Comparison of ENCODE assay signal across 8 mouse cellular contexts in the genomic region with DNA sequence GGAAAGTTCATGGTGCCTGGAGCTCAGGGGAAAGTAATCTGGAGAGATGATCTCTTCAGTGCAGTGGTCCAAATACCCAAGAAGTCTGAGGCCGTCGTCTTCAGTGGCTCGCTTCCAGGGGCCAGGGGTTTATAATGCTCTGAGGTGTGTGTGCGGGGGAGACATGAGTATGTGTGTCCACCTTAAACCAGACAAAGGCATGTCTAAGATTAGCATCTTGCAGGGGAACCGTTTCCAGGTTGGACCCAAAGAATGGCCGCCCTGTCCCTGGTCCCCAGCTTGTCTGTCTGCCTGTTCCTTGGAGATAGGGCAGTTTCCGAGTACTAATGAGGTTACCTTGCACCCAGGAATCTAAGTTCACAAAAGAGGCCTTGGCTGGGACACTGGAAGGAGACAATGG. TPM values are rescaled to one million over a fixed set of nuclear protein-coding genes. Genes with fewer than 3 reads are reported as not detected.
A peak's percentile ranks its signal among the peaks of the same experiment; 100 is the strongest.
DNase-seq lines count a peak whose midpoint lies in the region; ATAC-seq and TF ChIP-seq lines count a peak whose summit lies in the region.

A gene (minus strand): TSS at position 101 of the 400 bp plus-strand sequence.

- peak within 1 kb of the TSS; percentile 61 for H3K4me2 ChIP-seq in kidney, postnatal 0 days (ENCODE audit: low read length)
- H3K4me2 ChIP-seq in embryonic facial prominence, embryonic 12.5 days (replicated peaks), result peak within 1 kb of the TSS; percentile 65
- peak within 1 kb of the TSS; percentile 54 for H3K4me2 ChIP-seq in hindbrain, postnatal 0 days (ENCODE audit: low read depth, low read length)
- peak within 1 kb of the TSS; percentile 56 for H3K4me2 ChIP-seq in midbrain, embryonic 16.5 days (ENCODE audit: low read length)

- H3K9me3 ChIP-seq in kidney, postnatal 0 days (replicated peaks; ENCODE audit: low read length), result no peaks in the 10 kb centered on the region
- H3K9me3 ChIP-seq in embryonic facial prominence, embryonic 12.5 days, result no peaks in the 10 kb centered on the region
- H3K9me3 ChIP-seq in hindbrain, postnatal 0 days (ENCODE audit: low read length), result no peaks in the 10 kb centered on the region
- no peaks in the 10 kb centered on the region for H3K9me3 ChIP-seq in midbrain, embryonic 16.5 days (replicated peaks; ENCODE audit: control insufficient read depth, low read length, poor library complexity, severe bottlenecking)

- no peak within 1 kb of the TSS for H3K27ac ChIP-seq in kidney, postnatal 0 days
- no peak within 1 kb of the TSS for H3K27ac ChIP-seq in embryonic facial prominence, embryonic 12.5 days
- H3K27ac ChIP-seq in hindbrain, postnatal 0 days, result peak within 1 kb of the TSS; percentile 49; the same call in 1 of the 2 replicates
- H3K27ac ChIP-seq in midbrain, embryonic 16.5 days (ENCODE audit: low read length), result peak within 1 kb of the TSS; percentile 3

- no peak for ATAC-seq in kidney, postnatal 0 days (replicated peaks; ENCODE audit: low FRiP score, low read depth)
- ATAC-seq in embryonic facial prominence, embryonic 12.5 days (ENCODE audit: insufficient number of reproducible peaks, insufficient read depth, low FRiP score, low TSS enrichment), result no peak
- no peak for ATAC-seq in hindbrain, postnatal 0 days
- no peak for ATAC-seq in midbrain, embryonic 16.5 days

- no peak for DNase-seq in kidney, postnatal 0 days (ENCODE audit: low spot score)
- DNase-seq in kidney, adult 18-20 months, result no peak
- DNase-seq in hindbrain, postnatal 0 days (ENCODE audit: low spot score), result no peak
- DNase-seq in testis, postnatal 14 days (ENCODE audit: low spot score), result no peak
- DNase-seq in MN1 (ENCODE audit: low spot score), result no peak
- DNase-seq in cerebellum, postnatal 14 days, result no peak

- H3K27me3 ChIP-seq in kidney, postnatal 0 days (ENCODE audit: insufficient read depth, low read length), result peaks cover 8% of the 10 kb centered on the region
- H3K27me3 ChIP-seq in embryonic facial prominence, embryonic 12.5 days, result peaks cover 51% of the 10 kb centered on the region
- H3K27me3 ChIP-seq in hindbrain, postnatal 0 days (ENCODE audit: insufficient read depth, low read length), result no peaks in the 10 kb centered on the region
- no peaks in the 10 kb centered on the region for H3K27me3 ChIP-seq in midbrain, embryonic 16.5 days (ENCODE audit: control insufficient read depth, insufficient read depth, low read depth, low read length)

- H3K36me3 ChIP-seq in kidney, postnatal 0 days (ENCODE audit: insufficient read depth, low read length), result 0 out of 2 replicates have a peak, but pooled peaks cover 4% of the 10 kb centered on the region
- H3K36me3 ChIP-seq in embryonic facial prominence, embryonic 12.5 days, result no peaks in the 10 kb centered on the region
- H3K36me3 ChIP-seq in hindbrain, postnatal 0 days (ENCODE audit: insufficient read depth, low read length), result no peaks in the 10 kb centered on the region
- H3K36me3 ChIP-seq in midbrain, embryonic 16.5 days (ENCODE audit: control insufficient read depth, insufficient read depth, low read length), result no peaks in the 10 kb centered on the region

- H3K9ac ChIP-seq in kidney, postnatal 0 days (ENCODE audit: low read depth, low read length), result no peak within 1 kb of the TSS
- H3K9ac ChIP-seq in embryonic facial prominence, embryonic 12.5 days, result peak within 1 kb of the TSS; percentile 44
- peak within 1 kb of the TSS; percentile 22; the same call in 1 of the 2 replicates for H3K9ac ChIP-seq in hindbrain, postnatal 0 days (replicated peaks; ENCODE audit: low read length)
- peak within 1 kb of the TSS; percentile 62 for H3K9ac ChIP-seq in midbrain, embryonic 16.5 days (ENCODE audit: low read depth, low read length)

- no peak for TF ChIP-seq CTCF in kidney, postnatal 0 days (IDR thresholded peaks at IDR 0.05; ENCODE audit: low read depth)
- no peak for TF ChIP-seq CTCF in hindbrain, postnatal 0 days (IDR thresholded peaks at IDR 0.05; ENCODE audit: low read depth)

- 74% methylated on average over 7 of the region's 7 CpGs for WGBS in kidney, postnatal 0 days
- WGBS in embryonic facial prominence, embryonic 12.5 days, result 84% methylated on average over 7 of the region's 7 CpGs
- 89% methylated on average over 7 of the region's 7 CpGs for WGBS in hindbrain, postnatal 0 days
- 89% methylated on average over 7 of the region's 7 CpGs for WGBS in midbrain, embryonic 16.5 days

- peaks cover 7% of the 10 kb centered on the region; the same call in 1 of the 2 replicates for H3K4me1 ChIP-seq in kidney, postnatal 0 days (replicated peaks; ENCODE audit: insufficient read depth, low read length)
- peaks cover 12% of the 10 kb centered on the region for H3K4me1 ChIP-seq in embryonic facial prominence, embryonic 12.5 days
- peaks cover 6% of the 10 kb centered on the region; the same call in 1 of the 2 replicates for H3K4me1 ChIP-seq in hindbrain, postnatal 0 days (ENCODE audit: insufficient read depth, low read length)
- peaks cover 3% of the 10 kb centered on the region for H3K4me1 ChIP-seq in midbrain, embryonic 16.5 days (ENCODE audit: control insufficient read depth, insufficient read depth, low read length)

- H3K4me3 ChIP-seq in kidney, postnatal 0 days (replicated peaks; ENCODE audit: low read depth, low read length), result peak within 1 kb of the TSS; percentile 33
- H3K4me3 ChIP-seq in embryonic facial prominence, embryonic 12.5 days, result peak within 1 kb of the TSS; percentile 32
- H3K4me3 ChIP-seq in hindbrain, postnatal 0 days (ENCODE audit: low read length), result peak within 1 kb of the TSS; percentile 34
- peak within 1 kb of the TSS; percentile 39 for H3K4me3 ChIP-seq in midbrain, embryonic 16.5 days (ENCODE audit: low read depth, low read length)

RNA-seq across cellular contexts. Expression of the gene that starts here (rescaled TPM):
- not detected in 2 replicates for polyA plus RNA-seq in kidney, postnatal 0 days (2015; fragmentation: Nextera tagmentation; extraction: Ambion mirVana)
- not detected in 2 replicates for polyA plus RNA-seq in embryonic facial prominence, embryonic 12.5 days (2016; fragmentation: Nextera tagmentation; extraction: Ambion mirVana)
- total RNA-seq in hindbrain, postnatal 0 days (2014; rRNA removed), result 6.9 TPM in 1 of 2 replicates, not detected in the other
- polyA plus RNA-seq in hindbrain, postnatal 0 days (2015; fragmentation: Nextera tagmentation; extraction: Ambion mirVana), result 0.88 and 1.2 TPM in 2 replicates
- 2.5 and 4.6 TPM in 2 replicates for polyA plus RNA-seq in midbrain, embryonic 16.5 days (2015; fragmentation: Nextera tagmentation; extraction: Ambion mirVana)

Comparison
In these comparisons a context has a peak if more than half of its experiments do, and no peak if none do; other contexts are left out.
1. H3K27ac ChIP-seq: peak in hindbrain, postnatal 0 days (single experiment) and midbrain, embryonic 16.5 days (single experiment); none in kidney, postnatal 0 days (single experiment) and embryonic facial prominence, embryonic 12.5 days (single experiment).
2. Peak in every context shown above with its lines, with median percentiles within 50 percentile points of each other: H3K4me2 ChIP-seq and H3K4me3 ChIP-seq.